Mouse (Mus musculus) layer of hippocampus, adult 9-10 months (tissue): ENCODE data around the gene Cotl1.

Source experiments
- DNase-seq: peaks from one replicate; pipeline ENCODE4 v3.0.0; 2022; ENCODE audit warnings: low spot score

The Cotl1 gene

GRCm38 (mm10) chr8:119838100-119838982 lies 2.0 kb downstream of the Cotl1 start:
- DNase-seq: no peak

- DNase-seq: no peak
Observed at GRCm38 (mm10) chr8:119837553-119838071, 2.7 kb downstream of the Cotl1 start.

GRCm38 (mm10) chr8:119836831-119837230 lies 3.5 kb downstream of the Cotl1 start:
- DNase-seq: no peak

- no peak for DNase-seq
Observed at GRCm38 (mm10) chr8:119835270-119835669, 5.1 kb downstream of the Cotl1 start.

- no peak for DNase-seq
Observed at GRCm38 (mm10) chr8:119834676-119835075, 5.7 kb downstream of the Cotl1 start.

- DNase-seq: no peak
Observed at GRCm38 (mm10) chr8:119832931-119833330, 7.4 kb downstream of the Cotl1 start.

GRCm38 (mm10) chr8:119832101-119832617 lies 8.2 kb downstream of the Cotl1 start:
- DNase-seq: no peak

- no peak for DNase-seq
Observed at GRCm38 (mm10) chr8:119831336-119831995, 8.9 kb downstream of the Cotl1 start.

GRCm38 (mm10) chr8:119830589-119830988 lies 9.8 kb downstream of the Cotl1 start:
- DNase-seq: no peak

GRCm38 (mm10) chr8:119829870-119830580 lies 10.3 kb downstream of the Cotl1 start:
- DNase-seq: no peak

- no peak for DNase-seq
Observed at GRCm38 (mm10) chr8:119829420-119829819, 10.9 kb downstream of the Cotl1 start.

GRCm38 (mm10) chr8:119829015-119829414 lies 11.3 kb downstream of the Cotl1 start:
- DNase-seq: no peak

GRCm38 (mm10) chr8:119827721-119828153 lies 12.6 kb downstream of the Cotl1 start:
- DNase-seq: no peak

- no peak for DNase-seq
Observed at GRCm38 (mm10) chr8:119826982-119827381, 13.4 kb downstream of the Cotl1 start.

GRCm38 (mm10) chr8:119825950-119826730 lies 14.2 kb downstream of the Cotl1 start:
- DNase-seq: no peak

- no peak for DNase-seq
Observed at GRCm38 (mm10) chr8:119824809-119825273, 15.5 kb downstream of the Cotl1 start.

- no peak for DNase-seq
Observed at GRCm38 (mm10) chr8:119824100-119824499, 16.2 kb downstream of the Cotl1 start.

- DNase-seq: no peak
Observed at GRCm38 (mm10) chr8:119823278-119823677, 17.1 kb downstream of the Cotl1 start.

- DNase-seq: no peak
Observed at GRCm38 (mm10) chr8:119821691-119822090, 18.7 kb downstream of the Cotl1 start.

GRCm38 (mm10) chr8:119819976-119820375 lies 20.4 kb downstream of the Cotl1 start:
- no peak for DNase-seq

- no peak for DNase-seq
Observed at GRCm38 (mm10) chr8:119819316-119819715, 21.0 kb downstream of the Cotl1 start.
